Mouse (Mus musculus) heart, embryonic 13.5 days (tissue): ENCODE data around the gene Ctdspl. TPM values are rescaled to one million over a fixed set of nuclear protein-coding genes. Genes with fewer than 3 reads are reported as not detected.

Experiments used
- ATAC-seq: fragments of 200-750 bp; cut with Nextera tagmentation; 2 replicates; pipeline ENCODE4 v1.8.0; 2017; ENCODE audit warnings: moderate TSS enrichment; ENCODE audit not compliant: insufficient number of reproducible peaks, low FRiP score, low TSS enrichment; ENCODE audit errors: extremely low read depth
- H3K27ac ChIP-seq: fragments of 300-500 bp; sonication (generic); replicated peaks from 2 replicates; pipeline ENCODE4 v1.5.1; 2015; ENCODE audit warnings: moderate library complexity, mild to moderate bottlenecking, inconsistent platforms
- H3K27me3 ChIP-seq: fragments of 300-500 bp; sonication (generic); replicated peaks from 2 replicates; pipeline ENCODE4 v1.6.1; 2015; ENCODE audit warnings: mild to moderate bottlenecking, inconsistent platforms
- H3K36me3 ChIP-seq: fragments of 300-500 bp; sonication (generic); 2 replicates; pipeline ENCODE4 v1.6.1; 2015; ENCODE audit warnings: mild to moderate bottlenecking, inconsistent platforms
- H3K4me1 ChIP-seq: fragments of 300-500 bp; sonication (generic); 2 replicates; pipeline ENCODE4 v1.6.1; 2015; ENCODE audit warnings: inconsistent platforms
- H3K4me2 ChIP-seq: fragments of 300-500 bp; sonication (generic); 2 replicates; pipeline ENCODE4 v1.6.1; 2015; ENCODE audit warnings: inconsistent platforms, mild to moderate bottlenecking, moderate library complexity
- H3K4me3 ChIP-seq: fragments of 300-500 bp; sonication (generic); 2 replicates; pipeline ENCODE4 v1.5.1; 2015; ENCODE audit warnings: moderate library complexity, mild to moderate bottlenecking, inconsistent platforms
- H3K9ac ChIP-seq: fragments of 300-500 bp; sonication (generic); 2 replicates; pipeline ENCODE4 v1.6.1; 2015; ENCODE audit warnings: inconsistent platforms, mild to moderate bottlenecking, moderate library complexity
- H3K9me3 ChIP-seq: fragments of 300-500 bp; sonication (generic); 2 replicates; pipeline ENCODE4 v1.6.1; 2016; ENCODE audit warnings: inconsistent platforms
- WGBS: fragments of 180-500 bp; shearing (Covaris S2); methylation state at CpG from one replicate; pipeline ENCODE4 v1.1.7; 2015; ENCODE audit warnings: mixed read lengths; 5-methylcytosine and 5-hydroxymethylcytosine counted together
- polyA plus RNA-seq: library from polyadenylated mRNA; unstranded; fragments of >200 nt; fragmentation: Nextera tagmentation; extraction: Ambion mirVana; gene quantifications from 2 replicates; pipeline ENCODE4 v1.2.1, GENCODE M21; 2015

Gene Ctdspl
- polyA plus RNA-seq, 1 experiment from 2014 or later: 6.8 TPM

DNA sequence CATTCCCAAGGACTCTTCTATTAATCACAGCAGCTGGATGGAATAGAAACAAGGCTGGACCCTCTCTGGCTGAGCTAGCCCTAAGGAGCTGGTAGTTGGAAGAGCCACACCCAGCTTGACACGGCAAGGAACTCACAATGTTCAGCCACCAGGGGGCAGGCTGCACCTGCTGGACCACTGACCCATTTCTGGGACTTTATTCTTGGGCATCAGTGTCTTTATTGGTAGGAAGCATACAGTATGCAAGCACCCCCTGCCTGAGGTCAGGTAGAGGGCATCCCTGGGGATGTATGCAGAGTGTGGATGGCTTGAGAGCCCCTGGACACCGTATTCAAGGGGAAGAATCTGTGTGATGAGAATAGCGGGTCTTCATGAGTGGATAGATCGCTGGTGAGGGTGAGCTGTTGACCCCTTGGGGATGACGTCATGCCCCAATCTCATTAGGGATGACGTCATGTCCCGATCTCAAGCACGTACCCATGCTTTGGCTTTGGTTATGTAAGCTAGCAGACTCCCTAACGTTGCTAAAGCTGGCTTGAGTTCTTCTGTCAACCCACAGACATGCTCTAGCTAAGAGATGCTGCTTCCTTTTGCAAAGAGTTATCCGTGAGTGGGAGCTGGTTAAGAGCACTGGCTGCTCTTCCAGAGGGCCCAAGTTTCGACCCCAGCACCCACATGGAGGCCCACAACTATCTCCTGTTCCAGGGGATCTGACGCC, 5.3 kb upstream of the Ctdspl start:
- Histone ChIP-seq H3K4me3 (no peak overlapping the region), H3K27me3 (peaks cover 7% of the 10 kb centered on the region; the same call in 1 of the 2 replicates), H3K9me3 (no peaks in the 10 kb centered on the region), H3K4me2 (no peak overlapping the region), H3K9ac (no peak overlapping the region), H3K4me1 (peaks cover 16% of the 10 kb centered on the region), H3K36me3 (no peaks in the 10 kb centered on the region), H3K27ac (no peak overlapping the region)
- 34% methylated on average over 12 of the region's 12 CpGs for WGBS
- no peak for ATAC-seq

- 63% methylated on average over 3 of the region's 3 CpGs for WGBS
- peaks cover 16% of the 10 kb centered on the region for H3K4me1 ChIP-seq
- H3K4me2 ChIP-seq: no peak overlapping the region
- peaks cover 7% of the 10 kb centered on the region; the same call in 1 of the 2 replicates for H3K27me3 ChIP-seq
- H3K9ac ChIP-seq: no peak overlapping the region
- no peak overlapping the region for H3K4me3 ChIP-seq
- H3K36me3 ChIP-seq: no peaks in the 10 kb centered on the region
- ATAC-seq: no peak
- H3K27ac ChIP-seq: no peak overlapping the region
- H3K9me3 ChIP-seq: no peaks in the 10 kb centered on the region
These were observed 4.3 kb upstream of the Ctdspl start for GRCm38 (mm10) chr9:118921926-118922325.

DNA sequence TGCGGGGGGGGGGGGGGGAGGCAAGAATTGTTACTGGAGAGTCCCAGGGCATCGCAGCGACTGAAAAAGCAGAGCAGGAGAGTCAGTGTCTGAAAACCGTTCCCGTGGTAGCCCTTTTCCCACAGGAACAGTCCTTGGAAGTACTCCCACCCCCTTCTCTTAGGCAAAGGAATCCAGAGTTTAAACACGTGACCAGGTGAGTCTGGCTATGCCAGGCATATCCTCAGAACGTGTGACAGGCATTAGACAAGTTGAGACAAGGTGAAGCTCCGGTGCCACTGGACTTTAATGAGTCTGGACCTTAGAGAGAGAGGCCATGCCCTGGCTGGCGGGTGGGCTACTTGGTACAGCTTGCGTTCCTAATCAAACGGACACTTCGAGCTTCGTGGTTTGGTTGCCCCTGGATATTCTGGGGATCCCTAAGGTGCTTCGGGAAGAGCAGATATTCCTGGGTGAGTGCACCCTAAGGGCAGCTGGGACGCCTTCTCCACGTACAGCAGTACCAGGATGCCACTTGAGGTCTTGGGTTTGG, 1.6 kb upstream of the Ctdspl start:
- Histone ChIP-seq H3K4me3 (peak overlapping the region; percentile 85), H3K36me3 (peaks cover under 1% of the 10 kb centered on the region; the same call in 1 of the 2 replicates), H3K9me3 (no peaks in the 10 kb centered on the region), H3K27me3 (peaks cover 3% of the 10 kb centered on the region; the same call in 1 of the 2 replicates), H3K27ac (peak overlapping the region; percentile 69; the same call in 1 of the 2 replicates), H3K4me2 (peak overlapping the region; percentile 100), H3K4me1 (peaks cover 40% of the 10 kb centered on the region), H3K9ac (peak overlapping the region; percentile 85)
- 21% methylated on average over 16 of the region's 16 CpGs for WGBS
- ATAC-seq: no peak

DNA sequence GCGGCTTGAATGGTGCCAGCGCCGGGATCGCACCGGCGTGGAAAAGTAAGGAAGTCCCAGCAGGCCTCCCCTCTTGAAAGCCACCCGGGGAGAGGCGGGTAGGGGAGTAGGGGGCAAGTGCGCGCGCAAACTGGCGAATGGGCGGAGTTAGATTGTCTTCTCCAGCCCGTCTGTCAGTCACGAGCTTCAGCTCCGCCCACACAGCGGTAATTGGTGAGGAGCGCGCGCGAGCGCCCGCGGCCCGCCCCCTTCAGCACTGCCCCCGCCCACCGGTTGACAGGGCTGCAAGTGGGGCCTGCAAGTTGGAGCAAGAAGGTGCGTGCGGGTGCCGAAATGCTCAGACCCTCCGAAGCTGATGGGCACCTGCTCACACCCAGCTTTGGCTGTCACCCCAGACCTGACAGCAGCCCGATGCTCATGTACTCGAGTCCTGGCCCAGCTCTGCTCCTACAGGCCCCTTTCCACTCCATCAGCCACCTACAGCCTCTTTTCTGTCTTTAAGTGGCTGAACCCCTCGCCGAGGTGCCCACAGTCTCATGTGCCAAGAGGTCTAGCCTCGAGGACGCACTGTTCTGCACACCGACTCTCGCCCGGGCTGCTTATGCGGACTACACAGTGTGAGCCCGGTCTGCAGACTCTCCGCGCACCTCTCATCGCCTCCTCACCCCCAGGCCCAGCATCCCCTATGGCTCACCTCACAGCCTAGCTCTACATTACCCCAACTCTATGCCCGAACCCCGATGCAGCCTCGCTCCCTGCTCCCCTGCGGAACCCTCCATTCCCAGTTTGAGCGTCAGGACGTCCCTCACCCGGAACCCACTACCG, 755 bp upstream of the Ctdspl start:
- peak overlapping the region; percentile 89 for H3K27ac ChIP-seq
- H3K36me3 ChIP-seq: peaks cover 9% of the 10 kb centered on the region
- peaks cover 42% of the 10 kb centered on the region for H3K4me1 ChIP-seq
- H3K4me3 ChIP-seq: peak overlapping the region; percentile 85
- no peaks in the 10 kb centered on the region for H3K9me3 ChIP-seq
- peak overlapping the region; percentile 94 for H3K9ac ChIP-seq
- peak; percentile 82 for ATAC-seq
- no peaks in the 10 kb centered on the region for H3K27me3 ChIP-seq
- WGBS: under 1% methylated on average over 53 of the region's 53 CpGs
- peak overlapping the region; percentile 100 for H3K4me2 ChIP-seq

GRCm38 (mm10) chr9:118926688-118927321, 552 bp downstream of the Ctdspl start:
- H3K4me3 ChIP-seq: peak overlapping the region; percentile 85
- H3K9ac ChIP-seq: peak overlapping the region; percentile 94
- H3K9me3 ChIP-seq: no peaks in the 10 kb centered on the region
- peak overlapping the region; percentile 100 for H3K4me2 ChIP-seq
- peaks cover 39% of the 10 kb centered on the region for H3K4me1 ChIP-seq
- WGBS: 3% methylated on average over 62 of the region's 68 CpGs
- no peak for ATAC-seq
- H3K27ac ChIP-seq: peak overlapping the region; percentile 89
- H3K27me3 ChIP-seq: no peaks in the 10 kb centered on the region
- H3K36me3 ChIP-seq: peaks cover 14% of the 10 kb centered on the region

DNA sequence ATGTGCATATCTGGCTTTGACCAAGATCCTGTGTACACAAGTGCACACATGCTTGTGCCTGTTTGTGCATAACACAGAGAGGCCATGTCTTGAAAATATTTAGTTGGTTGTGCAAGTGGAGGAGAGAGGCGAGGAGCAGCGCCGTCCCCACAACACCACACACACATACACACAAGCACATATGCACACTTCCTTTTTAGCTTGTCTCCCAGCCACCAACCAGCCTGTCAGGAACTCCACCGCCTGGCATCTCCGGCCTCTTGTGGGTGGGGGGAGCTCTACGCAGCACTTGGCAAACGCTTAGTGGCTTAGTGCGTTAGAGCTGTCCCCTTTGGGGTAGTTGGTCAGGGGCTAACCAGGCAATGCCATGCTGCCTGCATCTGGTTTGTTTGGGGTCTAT, 1.2 kb downstream of the Ctdspl start:
- peak overlapping the region; percentile 94 for H3K9ac ChIP-seq
- H3K27ac ChIP-seq: peak overlapping the region; percentile 89; the same call in 1 of the 2 replicates
- ATAC-seq: no peak
- 39% methylated on average over 8 of the region's 8 CpGs for WGBS
- no peaks in the 10 kb centered on the region for H3K9me3 ChIP-seq
- no peaks in the 10 kb centered on the region for H3K27me3 ChIP-seq
- peak overlapping the region; percentile 100 for H3K4me2 ChIP-seq
- peaks cover 14% of the 10 kb centered on the region for H3K36me3 ChIP-seq
- H3K4me3 ChIP-seq: peak overlapping the region; percentile 85
- peaks cover 39% of the 10 kb centered on the region for H3K4me1 ChIP-seq

DNA sequence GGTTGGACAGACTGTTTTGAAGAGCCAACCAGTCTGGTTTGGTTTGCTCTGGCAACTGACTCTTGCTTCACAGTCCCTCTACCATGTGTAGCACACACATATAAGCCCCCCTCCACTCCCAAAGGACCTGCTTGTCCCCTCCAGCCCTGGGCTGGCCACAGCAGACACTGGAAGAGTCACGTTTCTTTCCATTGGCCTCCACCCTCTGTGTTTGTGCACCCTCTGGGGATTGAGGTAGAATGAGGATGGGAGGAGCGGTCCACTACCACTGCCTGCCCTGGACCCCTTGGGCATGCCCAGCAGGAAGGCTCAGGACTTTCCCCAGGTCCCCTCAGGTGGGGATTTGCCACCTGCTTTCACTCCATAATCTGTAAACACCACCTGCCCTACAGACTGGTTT, 1.8 kb downstream of the Ctdspl start:
- peak overlapping the region; percentile 100 for H3K4me2 ChIP-seq
- 0 out of 2 replicates have a peak overlapping the region, but pooled peaks have one; percentile 89 for H3K27ac ChIP-seq
- H3K4me3 ChIP-seq: peak overlapping the region; percentile 85
- peak overlapping the region; percentile 94; the same call in 1 of the 2 replicates for H3K9ac ChIP-seq
- H3K27me3 ChIP-seq: no peaks in the 10 kb centered on the region
- no peaks in the 10 kb centered on the region for H3K9me3 ChIP-seq
- ATAC-seq: no peak
- peaks cover 39% of the 10 kb centered on the region for H3K4me1 ChIP-seq
- H3K36me3 ChIP-seq: peaks cover 14% of the 10 kb centered on the region
- 66% methylated on average over 2 of the region's 2 CpGs for WGBS

- peak overlapping the region; percentile 94; the same call in 1 of the 2 replicates for H3K9ac ChIP-seq
- 42% methylated on average over 7 of the region's 7 CpGs for WGBS
- no peaks in the 10 kb centered on the region for H3K9me3 ChIP-seq
- no peak overlapping the region for H3K4me3 ChIP-seq
- ATAC-seq: no peak
- H3K27me3 ChIP-seq: no peaks in the 10 kb centered on the region
- peak overlapping the region; percentile 100 for H3K4me2 ChIP-seq
- H3K4me1 ChIP-seq: peaks cover 40% of the 10 kb centered on the region
- H3K36me3 ChIP-seq: peaks cover 14% of the 10 kb centered on the region
- H3K27ac ChIP-seq: no peak overlapping the region
These were observed 2.4 kb downstream of the Ctdspl start for GRCm38 (mm10) chr9:118928656-118929055.

GRCm38 (mm10) chr9:118930611-118931010, 4.4 kb downstream of the Ctdspl start:
- Histone ChIP-seq H3K9me3 (no peaks in the 10 kb centered on the region), H3K4me2 (no peak overlapping the region), H3K36me3 (peaks cover 14% of the 10 kb centered on the region), H3K4me1 (peaks cover 49% of the 10 kb centered on the region), H3K27ac (no peak overlapping the region), H3K27me3 (no peaks in the 10 kb centered on the region), H3K4me3 (no peak overlapping the region), H3K9ac (no peak overlapping the region)
- ATAC-seq: no peak
- WGBS: 65% methylated on average over 9 of the region's 9 CpGs

- Histone ChIP-seq H3K4me3 (no peak overlapping the region), H3K27me3 (no peaks in the 10 kb centered on the region), H3K9ac (no peak overlapping the region), H3K4me1 (peaks cover 48% of the 10 kb centered on the region), H3K9me3 (no peaks in the 10 kb centered on the region), H3K4me2 (no peak overlapping the region), H3K36me3 (peaks cover 14% of the 10 kb centered on the region), H3K27ac (no peak overlapping the region)
- 78% methylated on average over 9 of the region's 9 CpGs for WGBS
- ATAC-seq: no peak
These were observed 7.5 kb downstream of the Ctdspl start for GRCm38 (mm10) chr9:118933800-118934199.

GRCm38 (mm10) chr9:118934319-118934718, 8.1 kb downstream of the Ctdspl start:
- peaks cover 14% of the 10 kb centered on the region for H3K36me3 ChIP-seq
- H3K9me3 ChIP-seq: no peaks in the 10 kb centered on the region
- 66% methylated on average over 12 of the region's 12 CpGs for WGBS
- ATAC-seq: no peak
- no peak overlapping the region for H3K4me3 ChIP-seq
- H3K4me1 ChIP-seq: peaks cover 48% of the 10 kb centered on the region
- H3K27me3 ChIP-seq: no peaks in the 10 kb centered on the region
- peak overlapping the region; percentile 7; the same call in 1 of the 2 replicates for H3K4me2 ChIP-seq
- H3K9ac ChIP-seq: no peak overlapping the region
- no peak overlapping the region for H3K27ac ChIP-seq
